Mouse (Mus musculus): ENCODE results near the gene Enpep.

Gene Enpep

GRCm38 (mm10) chr3:129353901-129354300 is 21.4 kb upstream of the Enpep start:
- Histone ChIP-seq H3K4me3 (replicated peaks; ENCODE audit: low read length) (no peak overlapping the region), H3K27me3 (ENCODE audit: insufficient read depth, low read length) (no peaks in the 10 kb centered on the region), H3K36me3 (ENCODE audit: insufficient read depth, low read length) (no peaks in the 10 kb centered on the region), H3K9me3 (ENCODE audit: low read length) (no peaks in the 10 kb centered on the region), H3K4me1 (replicated peaks; ENCODE audit: low read depth, low read length) (peaks cover 3% of the 10 kb centered on the region; the same call in 1 of the 2 replicates)
- TF ChIP-seq CTCF (conservative IDR thresholded peaks at IDR 0.05; ENCODE audit: low read length) (no peak), POU5F1 (IDR thresholded peaks at IDR 0.05; ENCODE audit: borderline replicate concordance, low read length) (no peak), NANOG (IDR thresholded peaks at IDR 0.05; ENCODE audit: borderline replicate concordance, low read length) (no peak)

GRCm38 (mm10) chr3:129351320-129351877 is 18.9 kb upstream of the Enpep start:
- TF ChIP-seq CTCF (conservative IDR thresholded peaks at IDR 0.05; ENCODE audit: low read length) (no peak), NANOG (IDR thresholded peaks at IDR 0.05; ENCODE audit: borderline replicate concordance, low read length) (no peak), POU5F1 (IDR thresholded peaks at IDR 0.05; ENCODE audit: borderline replicate concordance, low read length) (no peak)

DNA sequence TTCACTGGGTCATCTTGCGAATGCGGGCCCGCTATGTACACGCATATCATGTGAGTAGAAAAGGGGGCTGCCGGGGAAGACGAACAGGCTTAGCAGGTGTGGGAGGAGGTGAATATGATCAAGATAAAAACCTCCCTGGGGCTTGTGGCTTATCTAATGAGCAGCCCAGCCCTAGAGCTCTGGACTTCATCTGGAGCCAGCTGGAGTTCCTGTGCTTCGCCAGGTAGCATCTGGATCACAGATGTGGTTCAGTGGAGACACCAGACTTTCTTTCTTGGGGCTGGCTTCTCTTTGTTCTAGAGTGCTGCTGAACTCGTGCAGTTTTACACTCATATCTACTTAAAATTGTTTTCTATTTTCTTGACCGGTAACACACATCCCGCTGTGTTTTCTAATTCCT is 14.8 kb upstream of the Enpep start:
- peaks cover 3% of the 10 kb centered on the region; the same call in 1 of the 2 replicates for H3K9me3 ChIP-seq (ENCODE audit: low read length)
- H3K27me3 ChIP-seq (ENCODE audit: insufficient read depth, low read length), result no peaks in the 10 kb centered on the region
- no peak overlapping the region for H3K4me3 ChIP-seq (replicated peaks; ENCODE audit: low read length)
- no peaks in the 10 kb centered on the region for H3K36me3 ChIP-seq (ENCODE audit: insufficient read depth, low read length)
- no peak for TF ChIP-seq CTCF (conservative IDR thresholded peaks at IDR 0.05; ENCODE audit: low read length)
- no peak for TF ChIP-seq NANOG (IDR thresholded peaks at IDR 0.05; ENCODE audit: borderline replicate concordance, low read length)
- TF ChIP-seq POU5F1 (IDR thresholded peaks at IDR 0.05; ENCODE audit: borderline replicate concordance, low read length), result no peak
- H3K4me1 ChIP-seq (replicated peaks; ENCODE audit: low read depth, low read length), result peaks cover 3% of the 10 kb centered on the region; the same call in 1 of the 2 replicates

More at GRCm38 (mm10) chr3:129351320-129351877, 18.9 kb upstream of the Enpep start:
- Histone ChIP-seq H3K9me3 (ENCODE audit: low read length) (no peaks in the 10 kb centered on the region), H3K27me3 (ENCODE audit: insufficient read depth, low read length) (no peaks in the 10 kb centered on the region), H3K36me3 (ENCODE audit: insufficient read depth, low read length) (no peaks in the 10 kb centered on the region), H3K4me3 (replicated peaks; ENCODE audit: low read length) (no peak overlapping the region), H3K4me1 (replicated peaks; ENCODE audit: low read depth, low read length) (peaks cover 3% of the 10 kb centered on the region; the same call in 1 of the 2 replicates)

GRCm38 (mm10) chr3:129342767-129343166 is 10.2 kb upstream of the Enpep start:
- Histone ChIP-seq H3K4me1 (replicated peaks; ENCODE audit: low read depth, low read length) (peaks cover 8% of the 10 kb centered on the region), H3K36me3 (ENCODE audit: insufficient read depth, low read length) (no peaks in the 10 kb centered on the region), H3K9me3 (ENCODE audit: low read length) (peaks cover 23% of the 10 kb centered on the region), H3K27me3 (ENCODE audit: insufficient read depth, low read length) (no peaks in the 10 kb centered on the region), H3K4me3 (replicated peaks; ENCODE audit: low read length) (no peak overlapping the region)
- no peak for TF ChIP-seq CTCF (conservative IDR thresholded peaks at IDR 0.05; ENCODE audit: low read length)
- no peak for TF ChIP-seq POU5F1 (IDR thresholded peaks at IDR 0.05; ENCODE audit: borderline replicate concordance, low read length)
- TF ChIP-seq NANOG (IDR thresholded peaks at IDR 0.05; ENCODE audit: borderline replicate concordance, low read length), result no peak

DNA sequence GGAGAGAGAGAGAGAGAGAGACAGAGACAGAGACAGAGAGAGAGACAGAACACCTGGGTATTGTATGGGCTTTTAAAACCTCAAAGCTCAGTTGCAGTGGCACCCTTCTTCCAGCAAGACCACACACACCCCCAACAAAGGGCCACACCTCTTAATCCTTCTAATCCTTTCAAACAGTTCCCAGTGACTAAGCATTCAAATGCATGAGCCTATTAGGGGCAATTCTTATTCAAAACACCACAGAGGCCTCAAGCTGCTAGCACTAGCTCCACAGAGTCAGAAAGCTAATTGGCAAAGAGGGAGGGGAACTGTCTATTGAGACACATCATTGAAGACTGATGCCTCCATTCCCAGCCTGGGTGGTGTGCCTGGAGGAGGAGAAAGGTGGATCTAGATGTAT is 8.5 kb upstream of the Enpep start:
- no peaks in the 10 kb centered on the region for H3K27me3 ChIP-seq (ENCODE audit: insufficient read depth, low read length)
- H3K4me1 ChIP-seq (replicated peaks; ENCODE audit: low read depth, low read length), result peaks cover 8% of the 10 kb centered on the region
- no peaks in the 10 kb centered on the region for H3K36me3 ChIP-seq (ENCODE audit: insufficient read depth, low read length)
- H3K4me3 ChIP-seq (replicated peaks; ENCODE audit: low read length), result no peak overlapping the region
- peaks cover 23% of the 10 kb centered on the region for H3K9me3 ChIP-seq (ENCODE audit: low read length)
- TF ChIP-seq NANOG (IDR thresholded peaks at IDR 0.05; ENCODE audit: borderline replicate concordance, low read length) (no peak; the same call in 1 of the 2 replicates), POU5F1 (IDR thresholded peaks at IDR 0.05; ENCODE audit: borderline replicate concordance, low read length) (no peak), CTCF (conservative IDR thresholded peaks at IDR 0.05; ENCODE audit: low read length) (no peak)

DNA sequence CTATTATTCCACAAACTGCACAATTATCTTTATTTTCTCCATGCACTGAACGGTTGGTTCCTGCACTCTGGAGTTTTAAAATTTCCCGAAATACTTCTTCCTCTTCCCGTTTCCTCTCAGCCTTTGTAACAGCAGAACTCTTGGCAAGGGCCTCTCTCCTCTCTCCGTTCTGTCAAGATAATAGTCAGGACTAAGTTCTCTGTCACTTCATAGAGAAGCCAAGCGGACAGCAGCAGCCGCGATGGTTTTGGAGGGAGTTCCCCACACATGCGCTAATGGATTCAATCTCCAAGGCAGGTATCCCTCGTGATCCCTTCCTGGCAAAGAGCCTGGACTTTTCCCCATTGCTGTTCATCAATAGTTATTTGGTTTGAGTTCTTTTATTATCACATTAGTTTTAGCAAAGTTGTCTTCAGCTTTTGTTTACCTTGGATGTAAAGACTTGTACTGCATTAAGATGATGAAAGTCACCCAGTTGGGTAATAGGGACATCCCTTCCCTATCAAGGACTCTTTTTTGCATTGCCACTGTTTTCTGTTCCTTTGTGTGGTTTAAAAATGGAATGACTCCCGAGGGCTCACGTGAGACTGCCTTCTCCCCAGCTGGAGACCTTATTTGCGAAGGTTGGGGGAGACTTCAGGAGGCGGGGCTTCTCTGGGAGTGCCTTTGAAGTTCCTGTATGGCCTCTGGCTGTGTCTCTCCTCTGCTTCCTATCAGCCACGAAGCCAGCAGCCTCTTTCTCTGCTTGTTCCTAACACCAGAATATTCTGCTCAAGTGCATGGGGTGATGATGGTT is 6.0 kb upstream of the Enpep start:
- Histone ChIP-seq H3K36me3 (ENCODE audit: insufficient read depth, low read length) (no peaks in the 10 kb centered on the region), H3K4me3 (replicated peaks; ENCODE audit: low read length) (no peak overlapping the region), H3K27me3 (ENCODE audit: insufficient read depth, low read length) (no peaks in the 10 kb centered on the region), H3K4me1 (replicated peaks; ENCODE audit: low read depth, low read length) (peaks cover 8% of the 10 kb centered on the region), H3K9me3 (ENCODE audit: low read length) (peaks cover 23% of the 10 kb centered on the region)
- no peak for TF ChIP-seq POU5F1 (IDR thresholded peaks at IDR 0.05; ENCODE audit: borderline replicate concordance, low read length)
- TF ChIP-seq CTCF (conservative IDR thresholded peaks at IDR 0.05; ENCODE audit: low read length), result no peak
- no peak for TF ChIP-seq NANOG (IDR thresholded peaks at IDR 0.05; ENCODE audit: borderline replicate concordance, low read length)

- Histone ChIP-seq H3K36me3 (ENCODE audit: insufficient read depth, low read length) (no peaks in the 10 kb centered on the region), H3K4me1 (replicated peaks; ENCODE audit: low read depth, low read length) (no peaks in the 10 kb centered on the region), H3K4me3 (replicated peaks; ENCODE audit: low read length) (no peak overlapping the region), H3K9me3 (ENCODE audit: low read length) (no peaks in the 10 kb centered on the region), H3K27me3 (ENCODE audit: insufficient read depth, low read length) (no peaks in the 10 kb centered on the region)
- TF ChIP-seq POU5F1 (IDR thresholded peaks at IDR 0.05; ENCODE audit: borderline replicate concordance, low read length) (no peak), CTCF (conservative IDR thresholded peaks at IDR 0.05; ENCODE audit: low read length) (no peak), NANOG (IDR thresholded peaks at IDR 0.05; ENCODE audit: borderline replicate concordance, low read length) (no peak)
These were observed 378 bp downstream of the Enpep start for GRCm38 (mm10) chr3:129332142-129332541.

- no peak for TF ChIP-seq POU5F1 (IDR thresholded peaks at IDR 0.05; ENCODE audit: borderline replicate concordance, low read length)
- Histone ChIP-seq H3K36me3 (ENCODE audit: insufficient read depth, low read length) (no peaks in the 10 kb centered on the region), H3K4me3 (replicated peaks; ENCODE audit: low read length) (no peak overlapping the region), H3K27me3 (ENCODE audit: insufficient read depth, low read length) (no peaks in the 10 kb centered on the region), H3K9me3 (ENCODE audit: low read length) (no peaks in the 10 kb centered on the region), H3K4me1 (replicated peaks; ENCODE audit: low read depth, low read length) (no peaks in the 10 kb centered on the region)
These were observed 1.1 kb downstream of the Enpep start for GRCm38 (mm10) chr3:129331427-129331826.

Data from E14TG2a.4 (cell line).